Mouse (Mus musculus): Measurements from ENCODE around the gene Olfr883.
A peak's percentile ranks its signal among the peaks of the same experiment; 100 is the strongest.

Olfr883 gene

GRCm38 (mm10) chr9:38025508-38025907, at the start of gene Olfr883:
Gene Olfr883, plus strand, starts transcription at chr9:38025808.
- DNase-seq (ENCODE audit: low read depth, low spot score), result no peak

GRCm38 (mm10) chr9:37991525-37991924, 34.1 kb upstream of the Olfr883 start, which contains the start of gene Olfr881:
Gene Olfr881, plus strand, starts transcription at chr9:37991825.
- DNase-seq (ENCODE audit: low read depth, low spot score), result no peak

- peak; percentile 27 for DNase-seq (ENCODE audit: low read depth, low spot score)
Observed at GRCm38 (mm10) chr9:37998581-37999204, 26.9 kb upstream of the Olfr883 start.

GRCm38 (mm10) chr9:38000021-38000420, 25.6 kb upstream of the Olfr883 start:
- DNase-seq (ENCODE audit: low read depth, low spot score), result no peak

GRCm38 (mm10) chr9:38046255-38046654, 20.6 kb downstream of the Olfr883 start, which contains the start of gene Olfr884:
Gene Olfr884, plus strand, starts transcription at chr9:38046555.
- no peak for DNase-seq (ENCODE audit: low read depth, low spot score)

- no peak for DNase-seq (ENCODE audit: low read depth, low spot score)
Observed at GRCm38 (mm10) chr9:38061022-38061421, 35.4 kb downstream of the Olfr883 start, which contains the start of gene Olfr885. Gene Olfr885, plus strand, starts transcription at chr9:38061322.

Data from ZHBTc4 (cell line).